Mouse (Mus musculus): ENCODE data around the gene Cmah.

GRCm38 (mm10) chr13:24466027-24466426, 138.8 kb downstream of the Cmah start:
- no peak for TF ChIP-seq POLR2A (IDR thresholded peaks at IDR 0.05; ENCODE audit: borderline replicate concordance, control insufficient read depth, low read depth, low read length)
- TF ChIP-seq CTCF (IDR thresholded peaks at IDR 0.05; ENCODE audit: control insufficient read depth, insufficient read depth, low read length): no peak
